Mouse (Mus musculus): ENCODE measurements around the gene Drg1. TPM values are rescaled to one million over a fixed set of nuclear protein-coding genes. Genes with fewer than 3 reads are reported as not detected.

Drg1 gene
- polyA plus RNA-seq, 1 experiment from 2014 or later: 159 TPM

DNA sequence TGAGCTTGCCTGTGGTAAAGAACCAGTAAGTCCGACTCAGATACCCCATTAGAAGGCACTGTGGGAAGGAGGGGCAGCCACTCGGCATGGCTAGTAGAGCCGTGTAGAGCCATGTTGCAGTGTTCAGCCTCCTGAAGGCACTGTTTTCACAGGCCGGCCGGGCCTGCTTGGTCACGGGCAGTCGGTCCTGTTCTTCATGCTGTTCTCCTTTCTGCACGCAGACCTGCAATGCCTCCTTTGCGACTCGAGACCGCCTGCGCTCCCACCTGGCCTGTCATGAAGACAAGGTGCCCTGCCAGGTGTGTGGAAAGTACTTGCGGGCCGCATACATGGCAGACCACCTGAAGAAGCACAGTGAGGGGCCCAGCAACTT, 32.6 kb upstream of the Drg1 start:
- peaks cover 95% of the 10 kb centered on the region for H3K36me3 ChIP-seq
- WGBS: 91% methylated on average over 14 of the region's 14 CpGs
- peaks cover 31% of the 10 kb centered on the region for H3K4me1 ChIP-seq (replicated peaks)
- ATAC-seq (ENCODE audit: insufficient number of reproducible peaks, low FRiP score): no peak
- no peak overlapping the region for H3K27ac ChIP-seq (ENCODE audit: poor library complexity, severe bottlenecking)
- H3K9ac ChIP-seq: no peak overlapping the region
- no peaks in the 10 kb centered on the region for H3K27me3 ChIP-seq (replicated peaks)
- H3K4me2 ChIP-seq: no peak overlapping the region
- no peaks in the 10 kb centered on the region for H3K9me3 ChIP-seq (replicated peaks)
- H3K4me3 ChIP-seq: no peak overlapping the region

DNA sequence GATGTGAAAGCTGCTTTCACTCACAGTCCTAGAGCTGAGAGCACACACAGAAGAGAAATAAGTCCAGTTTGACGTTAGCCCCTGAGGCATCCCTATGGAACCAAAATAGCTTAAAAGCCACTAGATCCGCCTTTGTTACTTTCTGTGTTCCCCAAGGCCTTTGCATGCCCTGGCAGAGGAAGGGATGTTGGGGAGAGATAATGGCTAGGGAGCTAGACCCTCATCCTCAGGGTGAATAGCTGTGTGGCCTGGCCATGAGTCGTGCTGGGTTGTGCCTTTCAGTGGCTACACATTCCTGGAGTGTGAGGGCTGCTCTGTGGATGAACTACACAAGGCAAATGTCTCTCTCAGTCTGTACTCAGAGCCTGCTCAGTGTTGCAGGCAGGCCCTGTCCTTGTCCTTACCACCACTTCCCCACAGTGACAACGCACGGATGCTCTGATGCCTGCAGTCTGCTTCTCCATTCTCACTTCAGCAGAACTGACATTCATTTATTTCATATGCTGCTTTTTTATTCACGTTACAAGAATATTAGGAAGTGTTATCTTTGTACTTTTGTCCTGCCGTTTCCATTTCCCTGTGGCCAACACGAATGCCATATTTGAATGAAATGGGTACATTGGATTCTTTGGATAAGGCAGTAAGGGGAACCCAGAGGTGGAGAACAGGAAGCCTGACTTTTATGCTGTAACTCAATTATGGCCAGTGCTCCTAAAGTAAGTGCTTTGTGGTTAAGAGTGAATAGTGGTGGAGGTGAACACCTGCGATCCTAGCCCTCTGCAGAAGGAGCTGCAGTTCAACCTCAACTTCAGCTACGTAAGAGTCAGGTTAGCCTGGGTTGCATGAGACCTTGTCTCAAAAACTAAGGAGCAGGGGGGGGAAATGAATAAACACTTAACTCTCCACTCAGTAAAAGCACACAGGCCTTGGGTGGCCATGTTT, 31.9 kb upstream of the Drg1 start:
- H3K9ac ChIP-seq: no peak overlapping the region
- no peaks in the 10 kb centered on the region for H3K9me3 ChIP-seq (replicated peaks)
- 84% methylated on average over 10 of the region's 10 CpGs for WGBS
- no peak overlapping the region for H3K27ac ChIP-seq (ENCODE audit: poor library complexity, severe bottlenecking)
- no peak overlapping the region for H3K4me2 ChIP-seq
- no peaks in the 10 kb centered on the region for H3K27me3 ChIP-seq (replicated peaks)
- H3K4me1 ChIP-seq (replicated peaks): peaks cover 38% of the 10 kb centered on the region
- no peak overlapping the region for H3K4me3 ChIP-seq
- H3K36me3 ChIP-seq: peaks cover 98% of the 10 kb centered on the region
- ATAC-seq (ENCODE audit: insufficient number of reproducible peaks, low FRiP score): no peak

DNA sequence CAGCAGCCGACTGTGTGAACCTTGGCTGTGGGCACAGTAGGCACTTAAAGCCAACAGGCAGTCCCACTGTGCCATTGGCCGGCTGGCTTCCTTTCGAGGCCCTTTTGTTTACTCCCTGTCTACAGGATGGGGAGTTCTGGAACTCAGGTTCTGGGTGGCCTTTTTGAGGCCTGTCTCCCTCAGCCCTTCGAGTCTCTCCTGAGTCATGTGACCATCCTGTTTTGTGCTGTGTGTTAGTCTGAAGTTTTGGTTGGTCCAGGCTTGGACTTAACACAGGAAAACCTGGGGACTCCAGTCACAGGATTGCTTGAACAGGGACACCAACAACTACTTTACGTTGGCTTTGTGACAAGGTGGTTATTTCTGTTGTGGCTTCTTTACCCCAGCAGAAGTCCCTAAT, 29.8 kb upstream of the Drg1 start:
- Histone ChIP-seq H3K36me3 (peaks cover 79% of the 10 kb centered on the region), H3K27me3 (replicated peaks) (no peaks in the 10 kb centered on the region), H3K27ac (ENCODE audit: poor library complexity, severe bottlenecking) (no peak overlapping the region), H3K4me1 (replicated peaks) (peaks cover 39% of the 10 kb centered on the region), H3K9ac (peak overlapping the region; percentile 15; the same call in 1 of the 2 replicates), H3K9me3 (replicated peaks) (no peaks in the 10 kb centered on the region), H3K4me2 (no peak overlapping the region), H3K4me3 (no peak overlapping the region)
- WGBS: 72% methylated on average over 5 of the region's 5 CpGs
- no peak for ATAC-seq (ENCODE audit: insufficient number of reproducible peaks, low FRiP score)

DNA sequence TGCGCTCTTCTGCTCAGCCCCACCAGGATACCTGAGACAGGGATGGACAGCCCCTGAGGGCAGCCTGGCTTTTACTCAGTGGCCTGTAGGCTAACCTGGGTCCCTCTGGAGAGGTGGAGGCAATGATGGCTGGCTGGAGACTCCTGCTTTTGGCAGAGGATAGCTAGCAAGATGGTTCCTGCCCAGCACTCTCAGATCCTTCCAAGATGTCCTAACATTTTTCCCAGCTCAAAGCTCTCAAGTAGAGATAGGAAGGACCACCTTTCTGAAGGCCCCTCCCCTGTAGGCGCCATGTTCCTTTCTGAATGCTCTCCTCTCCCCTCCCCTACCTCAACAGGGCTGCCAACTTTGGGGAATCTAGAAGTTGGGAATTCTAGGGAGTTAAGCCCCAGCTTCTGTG, 28.4 kb upstream of the Drg1 start:
- Histone ChIP-seq H3K27me3 (replicated peaks) (no peaks in the 10 kb centered on the region), H3K9me3 (replicated peaks) (no peaks in the 10 kb centered on the region), H3K4me1 (replicated peaks) (peaks cover 40% of the 10 kb centered on the region), H3K27ac (ENCODE audit: poor library complexity, severe bottlenecking) (no peak overlapping the region), H3K9ac (no peak overlapping the region), H3K4me2 (no peak overlapping the region), H3K4me3 (no peak overlapping the region), H3K36me3 (peaks cover 67% of the 10 kb centered on the region)
- ATAC-seq (ENCODE audit: insufficient number of reproducible peaks, low FRiP score): no peak
- WGBS: 97% methylated on average over 2 of the region's 2 CpGs

DNA sequence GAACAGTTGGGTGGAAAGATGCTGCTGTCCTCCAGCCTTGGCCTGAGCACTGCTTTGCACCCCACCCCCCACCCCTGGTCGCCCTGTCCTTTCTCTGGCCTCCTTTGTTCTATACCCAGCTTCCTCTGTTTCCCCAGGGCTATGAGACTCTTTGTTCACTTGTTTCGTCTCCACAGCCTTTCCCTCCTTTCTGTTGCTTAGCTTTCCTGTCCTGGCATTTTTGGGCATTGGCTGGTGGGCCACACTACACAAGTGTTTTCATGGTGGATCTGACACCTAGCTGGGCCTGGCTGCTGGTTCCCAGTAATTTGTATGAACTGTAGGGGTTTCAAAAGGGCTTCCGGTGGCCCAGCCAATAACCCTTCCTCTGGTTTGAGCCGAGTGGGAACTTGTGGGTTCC, 27.1 kb upstream of the Drg1 start:
- peak overlapping the region; percentile 100; the same call in 1 of the 2 replicates for H3K27ac ChIP-seq (ENCODE audit: poor library complexity, severe bottlenecking)

DNA sequence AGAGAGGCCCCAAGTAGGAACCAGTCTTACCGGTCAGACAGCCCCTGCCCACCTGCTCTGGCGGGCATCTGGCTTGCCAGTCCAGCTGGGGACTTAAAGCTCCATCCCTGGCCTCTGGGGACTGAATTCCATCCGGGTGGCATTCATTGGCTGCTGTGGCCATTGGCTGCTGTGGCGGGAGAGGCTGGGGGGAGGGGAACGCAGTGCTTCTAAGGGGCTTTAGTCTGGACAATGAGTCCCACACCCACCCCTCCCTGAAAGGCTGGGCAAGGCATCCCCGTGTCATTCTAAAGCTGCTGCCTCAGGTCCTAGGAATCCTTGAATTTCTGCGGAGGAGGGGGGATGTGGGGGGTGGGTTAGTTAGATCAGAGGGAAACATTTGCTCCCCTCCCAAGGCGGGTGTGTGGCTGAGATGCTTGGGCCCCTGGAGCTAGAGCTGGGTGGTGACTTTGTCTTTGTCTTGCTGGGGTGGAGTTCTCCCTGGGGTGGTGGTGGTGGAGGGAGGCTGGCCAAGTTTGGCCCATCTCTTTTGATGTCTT, 26.6 kb upstream of the Drg1 start:
- under 1% methylated on average over 8 of the region's 8 CpGs for WGBS
- Histone ChIP-seq H3K4me2 (peak overlapping the region; percentile 99), H3K27ac (ENCODE audit: poor library complexity, severe bottlenecking) (peak overlapping the region; percentile 100), H3K4me1 (replicated peaks) (peaks cover 42% of the 10 kb centered on the region), H3K4me3 (peak overlapping the region; percentile 73), H3K9me3 (replicated peaks) (no peaks in the 10 kb centered on the region), H3K27me3 (replicated peaks) (no peaks in the 10 kb centered on the region), H3K36me3 (peaks cover 48% of the 10 kb centered on the region), H3K9ac (peak overlapping the region; percentile 97)
- ATAC-seq (ENCODE audit: insufficient number of reproducible peaks, low FRiP score): no peak

More for the DNA sequence above, 27.1 kb upstream of the Drg1 start:
- Histone ChIP-seq H3K9ac (peak overlapping the region; percentile 97), H3K27me3 (replicated peaks) (no peaks in the 10 kb centered on the region), H3K4me2 (peak overlapping the region; percentile 99), H3K4me1 (replicated peaks) (peaks cover 40% of the 10 kb centered on the region), H3K4me3 (peak overlapping the region; percentile 73), H3K9me3 (replicated peaks) (no peaks in the 10 kb centered on the region), H3K36me3 (peaks cover 54% of the 10 kb centered on the region)
- WGBS: 61% methylated on average over 4 of the region's 4 CpGs
- no peak for ATAC-seq (ENCODE audit: insufficient number of reproducible peaks, low FRiP score)

DNA sequence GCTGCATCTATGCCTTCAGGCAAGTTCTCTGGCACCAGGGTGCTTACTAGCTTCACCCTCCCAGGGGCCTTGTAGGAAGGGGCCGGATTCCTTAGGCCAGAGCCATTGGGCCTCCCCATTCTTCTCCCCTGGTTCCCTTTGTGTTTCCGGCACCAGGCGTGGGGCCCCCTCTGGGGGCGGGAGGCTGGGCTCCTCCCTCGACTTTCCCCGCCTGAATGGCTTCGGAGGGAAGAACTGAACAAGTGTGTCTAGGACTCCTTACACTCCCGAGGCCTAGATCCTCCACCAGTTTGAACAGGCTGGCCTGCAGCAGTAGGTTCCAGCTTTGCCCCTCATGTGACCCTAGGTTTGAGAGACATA, 25.8 kb upstream of the Drg1 start:
- H3K27me3 ChIP-seq (replicated peaks): no peaks in the 10 kb centered on the region
- peak; percentile 27; the same call in 1 of the 2 replicates for ATAC-seq (ENCODE audit: insufficient number of reproducible peaks, low FRiP score)
- peak overlapping the region; percentile 73 for H3K4me3 ChIP-seq
- peak overlapping the region; percentile 100 for H3K27ac ChIP-seq (ENCODE audit: poor library complexity, severe bottlenecking)
- no peaks in the 10 kb centered on the region for H3K9me3 ChIP-seq (replicated peaks)
- peak overlapping the region; percentile 99 for H3K4me2 ChIP-seq
- peaks cover 41% of the 10 kb centered on the region for H3K36me3 ChIP-seq
- peak overlapping the region; percentile 97 for H3K9ac ChIP-seq
- H3K4me1 ChIP-seq (replicated peaks): peaks cover 44% of the 10 kb centered on the region
- WGBS: 0% methylated on average over 8 of the region's 8 CpGs

DNA sequence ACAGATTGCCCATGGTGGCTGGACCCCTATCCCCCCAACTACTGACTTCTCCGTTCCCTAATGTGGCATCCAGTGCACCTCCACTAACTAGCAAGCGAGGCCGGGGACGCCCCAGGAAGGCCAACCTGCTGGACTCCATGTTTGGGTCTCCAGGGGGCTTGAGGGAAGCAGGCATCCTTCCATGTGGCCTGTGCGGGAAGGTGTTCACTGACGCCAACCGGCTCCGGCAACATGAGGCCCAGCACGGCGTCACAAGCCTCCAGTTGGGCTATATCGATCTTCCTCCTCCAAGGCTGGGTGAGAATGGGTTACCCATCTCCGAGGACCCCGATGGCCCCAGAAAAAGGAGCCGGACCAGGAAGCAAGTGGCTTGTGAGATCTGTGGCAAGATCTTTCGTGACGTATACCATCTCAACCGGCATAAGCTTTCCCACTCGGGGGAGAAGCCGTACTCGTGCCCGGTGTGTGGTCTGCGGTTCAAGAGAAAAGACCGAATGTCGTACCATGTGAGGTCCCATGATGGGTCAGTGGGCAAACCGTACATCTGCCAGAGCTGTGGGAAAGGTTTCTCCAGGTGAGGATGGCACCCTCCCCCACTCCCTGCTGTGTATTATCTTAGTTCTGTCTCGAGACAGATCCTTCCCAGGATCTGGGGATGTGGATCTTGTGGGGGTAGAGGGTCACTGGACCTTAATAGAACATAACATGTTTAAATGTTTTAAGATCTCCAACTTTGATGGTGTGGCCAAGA, 25.3 kb upstream of the Drg1 start:
- Histone ChIP-seq H3K27ac (ENCODE audit: poor library complexity, severe bottlenecking) (peak overlapping the region; percentile 100), H3K4me2 (peak overlapping the region; percentile 99), H3K4me3 (peak overlapping the region; percentile 73), H3K36me3 (peaks cover 35% of the 10 kb centered on the region), H3K4me1 (replicated peaks) (peaks cover 44% of the 10 kb centered on the region), H3K27me3 (replicated peaks) (no peaks in the 10 kb centered on the region), H3K9ac (peak overlapping the region; percentile 97), H3K9me3 (replicated peaks) (no peaks in the 10 kb centered on the region)
- WGBS: 2% methylated on average over 26 of the region's 26 CpGs
- ATAC-seq (ENCODE audit: insufficient number of reproducible peaks, low FRiP score): no peak

DNA sequence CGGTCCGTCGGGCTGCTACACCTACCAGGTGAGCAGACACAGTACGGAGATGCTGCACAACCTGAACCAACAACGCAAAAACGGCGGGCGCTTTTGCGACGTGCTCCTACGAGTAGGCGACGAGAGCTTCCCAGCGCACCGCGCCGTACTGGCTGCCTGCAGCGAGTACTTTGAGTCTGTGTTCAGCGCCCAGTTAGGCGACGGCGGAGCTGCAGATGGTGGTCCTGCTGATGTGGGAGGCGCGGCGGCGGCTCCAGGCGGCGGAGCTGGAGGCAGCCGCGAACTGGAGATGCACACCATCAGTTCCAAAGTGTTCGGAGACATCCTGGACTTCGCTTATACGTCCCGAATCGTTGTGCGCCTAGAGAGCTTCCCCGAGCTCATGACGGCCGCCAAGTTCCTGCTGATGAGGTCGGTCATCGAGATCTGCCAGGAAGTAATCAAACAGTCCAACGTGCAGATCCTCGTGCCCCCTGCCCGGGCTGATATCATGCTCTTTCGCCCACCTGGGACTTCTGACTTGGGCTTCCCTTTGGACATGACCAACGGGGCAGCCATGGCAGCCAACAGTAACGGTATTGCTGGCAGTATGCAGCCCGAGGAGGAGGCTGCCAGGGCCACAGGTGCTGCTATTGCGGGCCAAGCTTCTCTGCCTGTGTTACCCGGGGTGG, 24.6 kb upstream of the Drg1 start:
- H3K4me2 ChIP-seq: peak overlapping the region; percentile 99
- H3K27ac ChIP-seq (ENCODE audit: poor library complexity, severe bottlenecking): peak overlapping the region; percentile 100
- under 1% methylated on average over 50 of the region's 50 CpGs for WGBS
- no peaks in the 10 kb centered on the region for H3K9me3 ChIP-seq (replicated peaks)
- H3K36me3 ChIP-seq: peaks cover 28% of the 10 kb centered on the region
- H3K4me3 ChIP-seq: peak overlapping the region; percentile 73
- H3K4me1 ChIP-seq (replicated peaks): peaks cover 43% of the 10 kb centered on the region
- H3K27me3 ChIP-seq (replicated peaks): no peaks in the 10 kb centered on the region
- H3K9ac ChIP-seq: peak overlapping the region; percentile 97
- ATAC-seq (ENCODE audit: insufficient number of reproducible peaks, low FRiP score): peak; percentile 5; the same call in 1 of the 2 replicates

DNA sequence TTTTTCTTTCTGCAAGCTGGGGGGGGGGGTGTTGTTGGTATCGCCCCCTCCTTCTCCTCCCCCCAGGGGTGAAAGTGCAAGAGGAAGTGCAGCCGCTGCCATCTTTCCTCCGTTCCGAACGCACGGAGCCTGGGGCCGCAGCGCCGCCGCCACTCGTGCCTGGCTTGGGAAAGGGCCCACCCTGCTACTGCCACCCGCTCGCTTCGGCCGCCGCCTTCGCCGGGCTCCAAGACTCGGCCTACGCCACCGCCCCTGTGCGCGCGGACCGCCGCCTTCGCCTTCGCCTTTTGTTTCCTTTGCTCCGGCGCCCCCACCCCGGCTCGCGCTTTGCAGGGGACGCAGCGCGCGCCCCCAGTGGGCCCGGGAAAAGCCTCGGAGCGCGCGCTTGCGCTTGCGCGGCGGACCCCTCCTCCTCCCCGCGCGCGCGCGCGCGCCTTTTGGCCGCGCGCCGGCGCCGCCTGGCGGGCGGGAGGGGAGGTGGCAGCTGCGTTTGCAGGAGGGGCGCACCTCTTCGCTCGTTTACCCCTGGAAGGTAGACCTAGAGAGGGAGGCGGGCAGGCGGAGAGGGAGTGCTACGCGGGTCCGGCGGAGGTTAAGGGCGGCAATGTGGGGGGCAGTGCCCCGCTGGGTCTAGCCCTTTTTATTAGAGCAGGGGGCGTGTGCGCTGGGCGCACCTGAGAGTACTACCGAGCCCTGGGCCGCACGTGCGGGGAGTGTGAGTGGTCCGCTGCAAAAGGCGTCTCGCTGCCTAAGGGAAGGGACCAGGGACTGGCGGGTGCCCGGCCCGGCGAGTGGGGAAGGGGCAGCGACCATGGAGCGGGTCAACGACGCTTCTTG, 23.8 kb upstream of the Drg1 start:
- H3K27me3 ChIP-seq (replicated peaks): no peaks in the 10 kb centered on the region
- H3K4me3 ChIP-seq: peak overlapping the region; percentile 73
- H3K9ac ChIP-seq: peak overlapping the region; percentile 97
- peaks cover 37% of the 10 kb centered on the region for H3K4me1 ChIP-seq (replicated peaks)
- H3K9me3 ChIP-seq (replicated peaks): no peaks in the 10 kb centered on the region
- H3K36me3 ChIP-seq: peaks cover 21% of the 10 kb centered on the region
- WGBS: under 1% methylated on average over 73 of the region's 92 CpGs
- ATAC-seq (ENCODE audit: insufficient number of reproducible peaks, low FRiP score): peak; percentile 52
- peak overlapping the region; percentile 100 for H3K27ac ChIP-seq (ENCODE audit: poor library complexity, severe bottlenecking)
- H3K4me2 ChIP-seq: peak overlapping the region; percentile 99

All from heart, embryonic 12.5 days (tissue).